Mouse (Mus musculus): Measurements from ENCODE around the gene Fxyd6. TPM values are rescaled to one million over a fixed set of nuclear protein-coding genes. Genes with fewer than 3 reads are reported as not detected.

The Fxyd6 gene
- polyA plus RNA-seq, 1 experiment from 2014 or later, result 54.5 TPM

DNA sequence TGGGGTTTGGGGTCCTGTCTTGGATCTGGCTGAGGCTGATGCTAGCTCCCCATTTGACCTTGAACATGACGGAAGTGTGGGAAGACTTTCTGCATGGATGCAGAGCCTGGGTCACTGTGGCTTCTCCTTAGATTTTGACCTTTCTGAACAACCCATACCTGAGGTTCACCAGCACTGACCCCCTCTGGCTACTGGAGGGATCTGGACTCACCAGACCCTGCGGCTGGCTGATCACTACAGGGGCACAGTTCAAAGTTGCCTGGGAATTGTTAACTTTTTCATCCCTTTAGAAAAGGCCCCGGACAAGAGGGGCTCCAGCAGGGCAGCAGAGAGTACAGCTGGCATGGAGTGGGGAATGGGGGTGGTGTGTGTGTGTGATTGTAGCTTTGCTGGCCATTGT is 36.8 kb downstream of the Fxyd6 start:
- H3K4me2 ChIP-seq (replicated peaks; ENCODE audit: low read depth), result no peak overlapping the region
- WGBS, result 78% methylated on average over 3 of the region's 3 CpGs
- no peak overlapping the region for H3K27ac ChIP-seq (ENCODE audit: low read depth, low read length)
- no peaks in the 10 kb centered on the region for H3K36me3 ChIP-seq (ENCODE audit: control insufficient read depth, insufficient read depth)
- H3K27me3 ChIP-seq (replicated peaks; ENCODE audit: control insufficient read depth, insufficient read depth, low read length), result no peaks in the 10 kb centered on the region; the same call in 1 of the 2 replicates
- H3K4me3 ChIP-seq (ENCODE audit: low read depth, low read length), result no peak overlapping the region
- TF ChIP-seq CTCF (IDR thresholded peaks at IDR 0.05; ENCODE audit: low read depth), result no peak
- no peaks in the 10 kb centered on the region for H3K4me1 ChIP-seq (replicated peaks; ENCODE audit: control insufficient read depth, insufficient read depth, low read length)
- no peak for ATAC-seq
- H3K9ac ChIP-seq (ENCODE audit: low read depth, low read length), result no peak overlapping the region
- H3K9me3 ChIP-seq (ENCODE audit: control insufficient read depth), result no peaks in the 10 kb centered on the region

DNA sequence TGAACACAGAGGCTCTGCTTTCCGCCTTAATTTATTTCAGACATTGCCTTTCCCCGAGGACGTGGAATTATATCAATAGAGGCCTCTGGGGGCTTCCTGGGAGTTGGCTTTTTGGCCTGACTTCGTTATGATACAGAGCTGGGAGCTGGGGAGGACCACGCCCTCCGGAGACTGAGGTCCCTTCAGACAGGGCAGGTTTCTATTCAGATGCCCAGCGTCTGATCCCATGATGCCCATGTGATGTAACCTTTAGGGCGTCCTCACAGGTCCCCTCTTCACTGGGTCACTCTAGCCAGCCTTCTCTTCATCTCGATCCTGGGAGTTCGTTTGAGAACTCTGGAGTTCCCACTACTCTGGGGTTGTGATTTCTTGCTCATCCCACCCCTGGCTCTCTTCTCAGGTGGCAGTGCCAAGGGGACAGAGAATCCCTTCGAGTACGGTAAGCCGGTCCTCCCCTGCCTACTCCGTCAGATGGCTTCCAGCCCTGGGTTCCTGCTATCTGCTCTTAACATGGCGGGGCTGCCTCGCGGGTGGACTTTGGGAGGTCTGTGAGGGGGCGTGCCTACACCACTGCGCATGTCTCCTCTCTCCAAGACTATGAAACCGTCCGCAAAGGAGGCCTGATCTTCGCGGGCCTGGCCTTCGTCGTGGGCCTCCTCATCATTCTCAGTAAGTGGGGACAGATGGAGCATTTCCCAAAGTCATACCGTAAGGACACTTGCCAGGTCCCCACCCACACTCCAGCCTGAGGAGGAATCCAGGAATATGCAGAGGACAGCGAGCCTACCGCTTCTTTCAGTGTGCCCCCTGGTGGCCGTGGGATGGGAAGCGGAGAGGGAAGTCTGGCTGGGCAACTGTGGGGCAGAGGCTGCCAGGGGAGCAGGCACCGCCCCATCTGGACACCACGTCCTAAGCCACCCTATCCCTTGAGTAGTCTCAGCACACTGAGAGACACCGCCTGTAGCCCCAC is 38.0 kb downstream of the Fxyd6 start:
- H3K27ac ChIP-seq (ENCODE audit: low read depth, low read length), result no peak overlapping the region
- H3K36me3 ChIP-seq (ENCODE audit: control insufficient read depth, insufficient read depth), result no peaks in the 10 kb centered on the region
- H3K27me3 ChIP-seq (replicated peaks; ENCODE audit: control insufficient read depth, insufficient read depth, low read length), result no peaks in the 10 kb centered on the region; the same call in 1 of the 2 replicates
- TF ChIP-seq CTCF (IDR thresholded peaks at IDR 0.05; ENCODE audit: low read depth), result peak; percentile 92
- no peak overlapping the region for H3K9ac ChIP-seq (ENCODE audit: low read depth, low read length)
- H3K4me3 ChIP-seq (ENCODE audit: low read depth, low read length), result peak overlapping the region; percentile 10; the same call in 1 of the 2 replicates
- H3K9me3 ChIP-seq (ENCODE audit: control insufficient read depth), result no peaks in the 10 kb centered on the region
- H3K4me2 ChIP-seq (replicated peaks; ENCODE audit: low read depth), result peak overlapping the region; percentile 56
- no peaks in the 10 kb centered on the region for H3K4me1 ChIP-seq (replicated peaks; ENCODE audit: control insufficient read depth, insufficient read depth, low read length)
- 37% methylated on average over 33 of the region's 33 CpGs for WGBS
- no peak; the same call in 1 of the 2 replicates for ATAC-seq

DNA sequence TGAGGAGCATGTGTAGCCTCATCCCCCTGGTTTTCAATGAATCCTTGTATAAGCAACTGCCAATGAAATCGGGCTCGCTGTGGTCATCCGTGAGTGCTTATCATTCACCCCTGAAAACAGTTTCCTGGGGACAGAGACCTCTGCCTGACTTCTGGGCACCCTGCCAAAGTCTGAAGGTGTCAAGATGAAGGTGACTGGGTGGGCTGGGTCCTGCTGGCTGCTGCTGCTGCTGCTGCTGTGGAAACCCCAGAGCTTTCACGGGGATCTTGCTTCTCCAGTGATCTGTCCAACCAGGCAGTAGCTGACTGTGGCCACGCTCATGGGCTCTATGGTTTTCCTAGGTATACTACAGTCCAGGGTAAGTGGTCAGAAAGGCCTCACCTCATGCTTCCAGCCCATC is 40.2 kb downstream of the Fxyd6 start:
- Histone ChIP-seq H3K4me1 (replicated peaks; ENCODE audit: control insufficient read depth, insufficient read depth, low read length) (no peaks in the 10 kb centered on the region), H3K27ac (ENCODE audit: low read depth, low read length) (no peak overlapping the region), H3K27me3 (replicated peaks; ENCODE audit: control insufficient read depth, insufficient read depth, low read length) (no peaks in the 10 kb centered on the region; the same call in 1 of the 2 replicates), H3K9me3 (ENCODE audit: control insufficient read depth) (no peaks in the 10 kb centered on the region), H3K4me2 (replicated peaks; ENCODE audit: low read depth) (no peak overlapping the region), H3K4me3 (ENCODE audit: low read depth, low read length) (no peak overlapping the region), H3K9ac (ENCODE audit: low read depth, low read length) (no peak overlapping the region), H3K36me3 (ENCODE audit: control insufficient read depth, insufficient read depth) (no peaks in the 10 kb centered on the region)
- TF ChIP-seq CTCF (IDR thresholded peaks at IDR 0.05; ENCODE audit: low read depth), result no peak
- no peak for ATAC-seq
- WGBS, result 80% methylated on average over 5 of the region's 5 CpGs

- H3K27ac ChIP-seq (ENCODE audit: low read depth, low read length), result no peak overlapping the region
- H3K9ac ChIP-seq (ENCODE audit: low read depth, low read length), result no peak overlapping the region
- no peak for ATAC-seq
- H3K4me1 ChIP-seq (replicated peaks; ENCODE audit: control insufficient read depth, insufficient read depth, low read length), result no peaks in the 10 kb centered on the region
- no peak for TF ChIP-seq CTCF (IDR thresholded peaks at IDR 0.05; ENCODE audit: low read depth)
- H3K27me3 ChIP-seq (replicated peaks; ENCODE audit: control insufficient read depth, insufficient read depth, low read length), result no peaks in the 10 kb centered on the region; the same call in 1 of the 2 replicates
- no peak overlapping the region for H3K4me3 ChIP-seq (ENCODE audit: low read depth, low read length)
- no peaks in the 10 kb centered on the region for H3K36me3 ChIP-seq (ENCODE audit: control insufficient read depth, insufficient read depth)
- H3K4me2 ChIP-seq (replicated peaks; ENCODE audit: low read depth), result no peak overlapping the region
- 83% methylated on average over 2 of the region's 2 CpGs for WGBS
- no peaks in the 10 kb centered on the region for H3K9me3 ChIP-seq (ENCODE audit: control insufficient read depth)
Observed at GRCm38 (mm10) chr9:45410614-45411013, 40.6 kb downstream of the Fxyd6 start.

DNA sequence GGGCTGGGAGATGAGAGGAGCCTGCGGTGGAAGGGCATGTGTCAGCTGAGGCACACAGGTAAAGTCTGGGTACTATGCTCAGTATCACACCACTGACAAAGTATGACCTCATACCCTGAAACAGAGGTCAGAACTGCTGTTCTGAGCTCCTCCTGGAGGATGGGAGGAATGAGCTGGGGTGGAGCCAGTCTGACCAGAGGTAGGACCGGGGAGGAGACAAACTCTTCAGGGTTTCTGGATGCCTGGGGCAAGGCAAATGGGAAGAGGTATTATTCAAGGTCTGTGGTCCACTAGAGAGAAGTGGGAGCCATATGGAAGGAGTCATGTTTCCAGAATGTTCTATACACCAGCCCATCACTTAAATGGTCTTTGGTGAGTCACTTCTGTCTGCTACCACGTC is 41.1 kb downstream of the Fxyd6 start:
- no peak overlapping the region for H3K4me3 ChIP-seq (ENCODE audit: low read depth, low read length)
- H3K9me3 ChIP-seq (ENCODE audit: control insufficient read depth), result no peaks in the 10 kb centered on the region
- H3K9ac ChIP-seq (ENCODE audit: low read depth, low read length), result no peak overlapping the region
- no peak overlapping the region for H3K4me2 ChIP-seq (replicated peaks; ENCODE audit: low read depth)
- H3K27ac ChIP-seq (ENCODE audit: low read depth, low read length), result no peak overlapping the region
- H3K36me3 ChIP-seq (ENCODE audit: control insufficient read depth, insufficient read depth), result no peaks in the 10 kb centered on the region
- no peak for ATAC-seq
- no peak for TF ChIP-seq CTCF (IDR thresholded peaks at IDR 0.05; ENCODE audit: low read depth)
- WGBS, result 74% methylated on average over 3 of the region's 3 CpGs
- no peaks in the 10 kb centered on the region; the same call in 1 of the 2 replicates for H3K27me3 ChIP-seq (replicated peaks; ENCODE audit: control insufficient read depth, insufficient read depth, low read length)
- no peaks in the 10 kb centered on the region for H3K4me1 ChIP-seq (replicated peaks; ENCODE audit: control insufficient read depth, insufficient read depth, low read length)

DNA sequence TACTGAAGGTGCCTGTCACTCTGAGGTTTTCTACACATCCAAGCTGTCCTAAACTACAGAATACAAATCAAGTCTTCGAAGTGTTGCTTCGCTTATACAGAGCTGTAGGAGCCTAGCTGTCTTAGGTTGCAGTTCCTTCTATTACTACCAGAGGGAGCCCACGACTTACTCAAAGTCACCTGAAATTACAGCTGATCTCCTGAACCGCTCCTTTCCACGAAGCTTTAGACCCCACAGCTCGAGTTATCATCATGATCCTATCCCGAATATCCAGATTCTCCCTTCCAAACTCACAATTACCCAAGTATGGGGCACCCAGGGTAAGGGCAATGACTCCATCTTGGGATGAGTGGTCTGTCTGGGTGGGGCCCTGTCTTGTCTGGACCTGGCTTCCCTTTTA is 41.8 kb downstream of the Fxyd6 start:
- H3K9ac ChIP-seq (ENCODE audit: low read depth, low read length), result no peak overlapping the region
- H3K36me3 ChIP-seq (ENCODE audit: control insufficient read depth, insufficient read depth), result no peaks in the 10 kb centered on the region
- ATAC-seq, result no peak
- H3K4me2 ChIP-seq (replicated peaks; ENCODE audit: low read depth), result peak overlapping the region; percentile 48
- 20% methylated on average over 7 of the region's 7 CpGs for WGBS
- no peaks in the 10 kb centered on the region; the same call in 1 of the 2 replicates for H3K27me3 ChIP-seq (replicated peaks; ENCODE audit: control insufficient read depth, insufficient read depth, low read length)
- H3K27ac ChIP-seq (ENCODE audit: low read depth, low read length), result no peak overlapping the region
- no peaks in the 10 kb centered on the region for H3K9me3 ChIP-seq (ENCODE audit: control insufficient read depth)
- TF ChIP-seq CTCF (IDR thresholded peaks at IDR 0.05; ENCODE audit: low read depth), result peak; percentile 83
- no peaks in the 10 kb centered on the region for H3K4me1 ChIP-seq (replicated peaks; ENCODE audit: control insufficient read depth, insufficient read depth, low read length)
- peak overlapping the region; percentile 11; the same call in 1 of the 2 replicates for H3K4me3 ChIP-seq (ENCODE audit: low read depth, low read length)

Data from intestine, postnatal 0 days (tissue).